Mouse (Mus musculus): ENCODE measurements around the gene Gch1. TPM values are rescaled to one million over a fixed set of nuclear protein-coding genes. Genes with fewer than 3 reads are reported as not detected.

Gene Gch1
- polyA plus RNA-seq, 1 experiment from 2014 or later: 37.1 TPM

DNA sequence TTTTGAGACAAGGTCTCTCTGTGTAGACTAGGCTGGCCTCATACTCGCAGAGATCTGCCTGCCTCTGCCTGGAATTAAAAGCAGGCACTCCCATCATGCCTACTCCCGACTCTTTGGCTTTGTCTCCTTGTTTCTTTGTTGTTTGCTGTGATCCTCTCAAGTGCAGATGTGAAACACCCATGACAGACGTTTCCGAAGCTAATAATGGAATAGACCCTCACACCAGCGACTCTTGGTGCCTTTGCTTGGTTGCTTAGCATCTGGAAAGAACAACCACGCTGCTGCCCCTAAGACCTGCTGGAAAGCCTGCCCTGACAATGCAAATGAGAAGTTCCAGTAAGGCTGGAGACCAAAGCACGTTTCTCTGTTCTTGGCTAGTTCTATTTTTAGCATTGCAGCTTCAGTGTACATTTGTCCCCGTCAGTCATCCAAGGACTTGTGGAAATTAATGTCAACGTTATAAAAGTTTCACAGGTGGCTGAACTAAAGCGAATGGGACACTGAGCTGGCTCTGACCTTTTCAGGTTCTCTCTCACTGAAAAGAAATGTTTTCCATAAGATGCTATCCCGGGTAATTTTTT, 40.7 kb upstream of the Gch1 start:
- Histone ChIP-seq H3K4me1 (replicated peaks; ENCODE audit: control insufficient read depth, insufficient read depth, low read length) (no peaks in the 10 kb centered on the region), H3K36me3 (ENCODE audit: control insufficient read depth, insufficient read depth) (no peaks in the 10 kb centered on the region), H3K27ac (ENCODE audit: low read depth, low read length) (no peak overlapping the region), H3K9ac (ENCODE audit: low read depth, low read length) (no peak overlapping the region), H3K9me3 (ENCODE audit: control insufficient read depth) (no peaks in the 10 kb centered on the region), H3K4me3 (ENCODE audit: low read depth, low read length) (no peak overlapping the region), H3K4me2 (replicated peaks; ENCODE audit: low read depth) (no peak overlapping the region), H3K27me3 (replicated peaks; ENCODE audit: control insufficient read depth, insufficient read depth, low read length) (no peaks in the 10 kb centered on the region)
- ATAC-seq: no peak
- 65% methylated on average over 11 of the region's 11 CpGs for WGBS
- TF ChIP-seq CTCF (IDR thresholded peaks at IDR 0.05; ENCODE audit: low read depth): no peak

DNA sequence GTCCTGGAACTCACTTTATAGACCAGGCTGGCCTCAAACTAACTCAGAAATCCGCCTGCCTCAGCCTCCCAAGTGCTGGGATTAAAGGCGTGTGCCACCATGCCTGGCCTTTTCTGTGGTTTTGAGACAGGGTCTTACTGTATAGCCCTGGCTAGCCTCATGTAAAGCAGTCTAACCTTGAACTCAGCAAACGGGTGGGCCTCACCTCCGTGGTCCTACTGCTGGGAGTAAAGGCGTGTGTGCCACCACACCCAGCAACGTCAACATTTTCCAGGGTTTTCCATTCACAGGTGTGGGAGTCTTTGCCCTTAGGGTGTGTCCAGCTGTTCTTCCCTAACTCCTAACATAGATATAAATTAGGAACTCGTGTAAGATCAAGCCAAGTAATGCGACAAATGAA, 36.7 kb upstream of the Gch1 start:
- no peak overlapping the region for H3K27ac ChIP-seq (ENCODE audit: low read depth, low read length)
- 68% methylated on average over 8 of the region's 8 CpGs for WGBS
- H3K9ac ChIP-seq (ENCODE audit: low read depth, low read length): no peak overlapping the region
- no peak overlapping the region for H3K4me2 ChIP-seq (replicated peaks; ENCODE audit: low read depth)
- no peaks in the 10 kb centered on the region for H3K4me1 ChIP-seq (replicated peaks; ENCODE audit: control insufficient read depth, insufficient read depth, low read length)
- ATAC-seq: no peak
- no peaks in the 10 kb centered on the region for H3K27me3 ChIP-seq (replicated peaks; ENCODE audit: control insufficient read depth, insufficient read depth, low read length)
- no peak overlapping the region for H3K4me3 ChIP-seq (ENCODE audit: low read depth, low read length)
- no peaks in the 10 kb centered on the region for H3K36me3 ChIP-seq (ENCODE audit: control insufficient read depth, insufficient read depth)
- no peak for TF ChIP-seq CTCF (IDR thresholded peaks at IDR 0.05; ENCODE audit: low read depth)
- no peaks in the 10 kb centered on the region for H3K9me3 ChIP-seq (ENCODE audit: control insufficient read depth)

DNA sequence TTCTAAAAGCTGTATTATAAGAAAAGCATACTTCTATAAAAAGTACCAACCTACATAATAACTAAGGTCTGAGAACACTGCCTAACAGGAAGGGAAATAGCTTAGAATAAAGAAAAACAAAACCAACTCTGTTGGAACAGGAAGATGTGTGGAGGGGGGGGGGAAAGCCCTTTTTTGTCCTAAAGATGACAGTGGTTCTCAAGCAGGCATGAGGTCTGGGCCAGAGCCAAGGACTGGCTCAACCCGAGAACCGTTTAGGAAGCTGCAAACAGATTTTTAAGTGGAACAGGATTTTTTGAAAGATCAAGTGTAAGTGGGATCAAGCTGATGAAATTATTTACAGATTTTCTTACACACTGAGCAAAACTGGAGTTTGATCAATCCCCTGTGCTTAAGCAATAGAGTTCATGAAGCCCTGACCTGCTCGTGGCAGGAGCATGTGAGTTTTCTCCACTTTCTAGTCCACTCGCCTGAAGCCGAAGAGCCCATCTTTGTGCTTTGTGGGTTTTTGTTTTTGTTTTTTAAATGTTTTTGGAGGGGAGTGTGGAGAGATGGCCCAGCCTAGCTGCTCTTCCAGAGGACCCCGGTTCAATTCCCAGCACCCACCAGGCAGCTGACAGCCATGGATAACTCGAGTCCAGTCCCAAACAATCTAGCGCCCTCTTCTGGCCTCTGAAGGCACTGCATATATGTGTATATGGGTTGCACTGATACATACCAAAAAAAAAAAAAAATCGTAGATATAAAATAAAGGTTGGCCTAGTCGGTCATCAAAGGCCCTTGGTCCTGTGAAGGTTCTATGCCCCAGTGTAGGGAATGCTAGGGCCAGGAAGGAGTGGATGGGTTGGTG, 35.5 kb upstream of the Gch1 start:
- H3K27ac ChIP-seq (ENCODE audit: low read depth, low read length): no peak overlapping the region
- no peaks in the 10 kb centered on the region for H3K27me3 ChIP-seq (replicated peaks; ENCODE audit: control insufficient read depth, insufficient read depth, low read length)
- no peaks in the 10 kb centered on the region for H3K9me3 ChIP-seq (ENCODE audit: control insufficient read depth)
- peak; percentile 45 for TF ChIP-seq CTCF (IDR thresholded peaks at IDR 0.05; ENCODE audit: low read depth)
- no peak overlapping the region for H3K9ac ChIP-seq (ENCODE audit: low read depth, low read length)
- H3K4me2 ChIP-seq (replicated peaks; ENCODE audit: low read depth): no peak overlapping the region
- H3K4me3 ChIP-seq (ENCODE audit: low read depth, low read length): no peak overlapping the region
- WGBS: 71% methylated on average over 10 of the region's 10 CpGs
- no peaks in the 10 kb centered on the region for H3K36me3 ChIP-seq (ENCODE audit: control insufficient read depth, insufficient read depth)
- no peak for ATAC-seq
- no peaks in the 10 kb centered on the region for H3K4me1 ChIP-seq (replicated peaks; ENCODE audit: control insufficient read depth, insufficient read depth, low read length)

DNA sequence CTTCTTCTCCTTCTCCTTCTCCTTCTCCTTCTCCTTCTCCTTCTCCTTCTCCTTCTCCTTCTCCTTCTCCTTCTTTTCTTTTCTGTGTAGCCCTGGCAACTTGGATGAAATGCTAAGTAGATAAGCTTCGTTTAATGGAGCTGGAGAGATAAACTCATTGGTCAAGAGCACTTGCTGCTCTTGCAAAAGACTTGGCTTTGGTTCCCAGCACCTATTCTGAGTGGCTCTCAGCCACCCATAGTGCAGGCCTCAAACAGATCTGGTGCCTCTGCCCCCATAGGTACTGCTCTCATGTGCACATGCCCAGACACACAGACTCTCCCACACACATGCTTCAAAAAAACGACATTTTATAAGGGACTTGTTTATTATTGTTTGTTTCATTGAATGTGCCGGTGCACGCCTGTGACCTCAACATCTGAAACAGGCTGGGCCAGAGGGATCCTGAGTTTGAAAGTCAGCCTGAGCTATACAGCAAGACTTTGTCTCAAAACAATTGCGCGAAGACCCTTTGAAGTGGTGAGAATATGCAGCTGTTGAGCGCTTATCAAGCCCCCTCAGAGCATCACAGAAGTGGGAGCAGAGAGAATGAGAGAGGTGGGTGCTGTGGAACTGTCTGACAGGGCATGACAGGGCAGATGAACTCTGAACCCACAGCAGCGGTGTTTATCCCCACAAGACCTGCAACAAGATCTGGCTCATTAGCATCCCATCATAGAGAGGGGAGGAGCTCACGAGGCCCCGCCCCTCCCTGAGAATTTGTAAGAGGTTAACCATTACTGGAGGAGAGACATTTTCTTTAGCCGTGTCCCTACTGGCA, 33.6 kb upstream of the Gch1 start:
- H3K27ac ChIP-seq (ENCODE audit: low read depth, low read length): no peak overlapping the region
- no peak overlapping the region for H3K4me3 ChIP-seq (ENCODE audit: low read depth, low read length)
- no peaks in the 10 kb centered on the region for H3K4me1 ChIP-seq (replicated peaks; ENCODE audit: control insufficient read depth, insufficient read depth, low read length)
- no peaks in the 10 kb centered on the region for H3K27me3 ChIP-seq (replicated peaks; ENCODE audit: control insufficient read depth, insufficient read depth, low read length)
- TF ChIP-seq CTCF (IDR thresholded peaks at IDR 0.05; ENCODE audit: low read depth): no peak
- no peak overlapping the region for H3K4me2 ChIP-seq (replicated peaks; ENCODE audit: low read depth)
- H3K9ac ChIP-seq (ENCODE audit: low read depth, low read length): no peak overlapping the region
- no peaks in the 10 kb centered on the region for H3K9me3 ChIP-seq (ENCODE audit: control insufficient read depth)
- 71% methylated on average over 11 of the region's 11 CpGs for WGBS
- ATAC-seq: 0 out of 2 replicates have a peak, but pooled peaks have one; percentile 31
- H3K36me3 ChIP-seq (ENCODE audit: control insufficient read depth, insufficient read depth): no peaks in the 10 kb centered on the region

DNA sequence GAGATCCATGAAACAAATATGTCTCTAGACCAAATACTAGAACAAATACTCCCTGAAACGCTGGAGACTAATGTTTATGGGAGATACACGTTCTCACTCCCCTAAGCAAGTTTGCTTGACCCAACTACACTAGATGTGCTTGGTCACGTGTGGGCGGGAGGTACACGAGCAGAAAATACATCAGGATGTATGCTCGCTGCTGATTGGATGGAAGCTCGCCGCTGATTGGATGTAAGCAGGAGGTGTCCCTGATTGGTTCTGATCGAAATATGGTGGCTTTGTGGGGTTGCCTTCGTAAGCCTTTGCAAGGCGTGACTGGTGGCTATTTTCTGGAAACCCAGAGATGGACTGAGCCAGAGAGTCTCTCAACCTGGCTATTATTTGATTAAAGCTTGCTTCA, 32.4 kb upstream of the Gch1 start:
- H3K9me3 ChIP-seq (ENCODE audit: control insufficient read depth): no peaks in the 10 kb centered on the region
- TF ChIP-seq CTCF (IDR thresholded peaks at IDR 0.05; ENCODE audit: low read depth): no peak
- 86% methylated on average over 11 of the region's 11 CpGs for WGBS
- no peaks in the 10 kb centered on the region for H3K27me3 ChIP-seq (replicated peaks; ENCODE audit: control insufficient read depth, insufficient read depth, low read length)
- no peak overlapping the region for H3K27ac ChIP-seq (ENCODE audit: low read depth, low read length)
- H3K4me3 ChIP-seq (ENCODE audit: low read depth, low read length): no peak overlapping the region
- no peaks in the 10 kb centered on the region for H3K36me3 ChIP-seq (ENCODE audit: control insufficient read depth, insufficient read depth)
- no peak overlapping the region for H3K9ac ChIP-seq (ENCODE audit: low read depth, low read length)
- ATAC-seq: no peak
- no peaks in the 10 kb centered on the region for H3K4me1 ChIP-seq (replicated peaks; ENCODE audit: control insufficient read depth, insufficient read depth, low read length)
- H3K4me2 ChIP-seq (replicated peaks; ENCODE audit: low read depth): no peak overlapping the region
